Mouse (Mus musculus): ENCODE results near the gene Cbfa2t3. TPM values are rescaled to one million over a fixed set of nuclear protein-coding genes. Genes with fewer than 3 reads are reported as not detected.

Cbfa2t3 gene
- total and polyA plus RNA-seq, 3 experiments, result 10.5 to 102 TPM; not detected in 1

- Histone ChIP-seq H3K36me3 (ENCODE audit: control insufficient read depth in 1 of 2, insufficient read depth in 2 of 2, low read length in 2 of 2) (peaks cover 0 to 38% of the 10 kb centered on the region in 2 experiments; a peak in 2 of 4 replicates), H3K4me3 (ENCODE audit: control insufficient read depth in 1 of 2, insufficient read depth in 1 of 2, low read depth in 2 of 2, low read length in 2 of 2) (peak overlapping the region; percentile 7 to 15; a peak in 3 of 4 replicates), H3K27ac (ENCODE audit: control insufficient read depth, low read depth, low read length) (peak overlapping the region; percentile 87), H3K27me3 (ENCODE audit: control insufficient read depth in 1 of 2, insufficient read depth in 2 of 2, low read length in 2 of 2) (no peaks in the 10 kb centered on the region), H3K9ac (ENCODE audit: control insufficient read depth, low read depth, low read length, poor library complexity, severe bottlenecking) (peak overlapping the region; percentile 34), H3K79me2 (ENCODE audit: control insufficient read depth, insufficient read depth, low read length, poor library complexity) (no peaks in the 10 kb centered on the region), H3K9me3 (replicated peaks; ENCODE audit: insufficient read depth, low read length) (no peaks in the 10 kb centered on the region), H3K4me1 (ENCODE audit: control insufficient read depth in 1 of 2, insufficient read depth in 2 of 2, low read length in 2 of 2) (peaks cover 22 to 51% of the 10 kb centered on the region in 2 experiments)
- peak; percentile 64 for DNase-seq (ENCODE audit: low read depth, low spot score)
- TF ChIP-seq SMC3 (IDR thresholded peaks at IDR 0.05; ENCODE audit: low read depth, low read length) (no peak), ELF1 (IDR thresholded peaks at IDR 0.05; ENCODE audit: low read depth, low read length) (no peak), ZMIZ1 (IDR thresholded peaks at IDR 0.05; ENCODE audit: low read depth, low read length) (0 out of 2 replicates have a peak, but pooled peaks have one; percentile 2), SIN3A (IDR thresholded peaks at IDR 0.05; ENCODE audit: low read length) (0 out of 2 replicates have a peak, but pooled peaks have one; percentile 2), EP300 (IDR thresholded peaks at IDR 0.05; ENCODE audit: low read depth in 1 of 2, low read length in 2 of 2) (peak in 1 of 2 experiments; percentile 30; a peak in 1 of 4 replicates), POLR2A (IDR thresholded peaks at IDR 0.05; ENCODE audit: control insufficient read depth in 1 of 2, insufficient read depth in 1 of 2, low read depth in 1 of 2, low read length in 2 of 2, poor library complexity in 1 of 2) (0 out of 4 replicates have a peak, but pooled peaks of 1 of the 2 experiments have one; percentile 36), NRF1 (IDR thresholded peaks at IDR 0.05; ENCODE audit: insufficient read depth, low read depth, low read length, poor library complexity, severe bottlenecking) (no peak), MXI1 (IDR thresholded peaks at IDR 0.05; ENCODE audit: low read depth, low read length) (peak; percentile 76), KAT2A (conservative IDR thresholded peaks at IDR 0.05; ENCODE audit: low read depth, low read length) (peak; percentile 18; the same call in 1 of the 2 replicates), MAX (IDR thresholded peaks at IDR 0.05; ENCODE audit: low read length) (no peak), POLR2AphosphoS2 (IDR thresholded peaks at IDR 0.05; ENCODE audit: low read length) (peak; percentile 6; the same call in 1 of the 2 replicates)
These were observed 20.0 kb upstream of the Cbfa2t3 start for GRCm38 (mm10) chr8:122718711-122719499.

DNA sequence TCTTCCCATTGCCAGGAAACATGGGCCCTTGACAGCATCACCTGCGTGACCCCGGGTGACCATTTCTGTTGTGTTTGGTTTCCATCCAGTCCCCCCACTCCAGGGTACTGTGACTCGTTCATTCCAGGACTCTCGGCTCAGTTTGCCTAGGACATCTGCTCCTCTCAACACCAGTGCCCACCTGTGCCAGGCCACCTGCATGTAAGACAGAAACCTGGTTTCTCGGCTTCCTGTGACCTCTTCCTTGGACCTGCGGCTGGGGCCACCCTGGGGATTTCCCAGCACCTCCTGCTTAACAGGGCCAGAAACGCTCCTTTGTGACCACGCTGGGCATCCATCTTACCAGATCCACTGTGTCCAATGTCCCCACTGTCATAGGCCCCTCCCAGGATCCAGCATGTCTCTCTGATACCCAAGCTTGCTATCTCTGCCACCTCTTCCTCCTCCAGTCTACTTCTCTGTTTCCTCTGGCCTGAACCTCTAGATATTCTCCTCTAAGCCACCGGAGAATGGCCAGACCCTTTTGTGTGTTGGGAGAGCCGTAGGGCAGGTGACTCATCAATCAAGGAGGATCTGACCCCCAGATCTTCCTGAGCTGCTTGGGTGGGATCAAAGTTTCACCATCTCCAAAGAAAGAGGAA lies 19.1 kb upstream of the Cbfa2t3 start:
- peaks cover 26 to 59% of the 10 kb centered on the region in 2 experiments for H3K4me1 ChIP-seq (ENCODE audit: control insufficient read depth in 1 of 2, insufficient read depth in 2 of 2, low read length in 2 of 2)
- H3K27ac ChIP-seq (ENCODE audit: control insufficient read depth, low read depth, low read length), result peak overlapping the region; percentile 87
- H3K36me3 ChIP-seq (ENCODE audit: control insufficient read depth in 1 of 2, insufficient read depth in 2 of 2, low read length in 2 of 2), result peaks cover 0 to 47% of the 10 kb centered on the region in 2 experiments; a peak in 2 of 4 replicates
- H3K79me2 ChIP-seq (ENCODE audit: control insufficient read depth, insufficient read depth, low read length, poor library complexity), result no peaks in the 10 kb centered on the region
- peak; percentile 78 for DNase-seq (ENCODE audit: low read depth, low spot score)
- H3K9ac ChIP-seq (ENCODE audit: control insufficient read depth, low read depth, low read length, poor library complexity, severe bottlenecking), result peak overlapping the region; percentile 34
- H3K4me3 ChIP-seq (ENCODE audit: control insufficient read depth in 1 of 2, insufficient read depth in 1 of 2, low read depth in 2 of 2, low read length in 2 of 2), result no peak overlapping the region
- H3K9me3 ChIP-seq (replicated peaks; ENCODE audit: insufficient read depth, low read length), result no peaks in the 10 kb centered on the region
- no peaks in the 10 kb centered on the region for H3K27me3 ChIP-seq (ENCODE audit: control insufficient read depth in 1 of 2, insufficient read depth in 2 of 2, low read length in 2 of 2)
- TF ChIP-seq MAFK (IDR thresholded peaks at IDR 0.05; ENCODE audit: borderline replicate concordance, low read depth, low read length) (no peak), POLR2AphosphoS2 (IDR thresholded peaks at IDR 0.05; ENCODE audit: low read length) (no peak), EP300 (IDR thresholded peaks at IDR 0.05; ENCODE audit: low read depth in 1 of 2, low read length in 2 of 2) (peak; percentile 77 to 84), USF2 (IDR thresholded peaks at IDR 0.05; ENCODE audit: borderline replicate concordance in 1 of 2, insufficient read depth in 1 of 2, low read depth in 1 of 2, low read length in 2 of 2) (no peak), ZMIZ1 (IDR thresholded peaks at IDR 0.05; ENCODE audit: low read depth, low read length) (no peak), TBP (IDR thresholded peaks at IDR 0.05; ENCODE audit: low read depth, low read length) (no peak), TCF12 (IDR thresholded peaks at IDR 0.05; ENCODE audit: low read depth, low read length) (peak; percentile 75), CHD2 (IDR thresholded peaks at IDR 0.05; ENCODE audit: low read length) (no peak), MXI1 (IDR thresholded peaks at IDR 0.05; ENCODE audit: low read depth, low read length) (no peak), NELFE (IDR thresholded peaks at IDR 0.05; ENCODE audit: low read depth, low read length) (no peak), ZKSCAN1 (IDR thresholded peaks at IDR 0.05; ENCODE audit: low read depth, low read length) (no peak), UBTF (IDR thresholded peaks at IDR 0.05; ENCODE audit: borderline replicate concordance, insufficient read depth, low read depth, low read length) (no peak), KAT2A (conservative IDR thresholded peaks at IDR 0.05; ENCODE audit: low read depth, low read length) (no peak), JUND (IDR thresholded peaks at IDR 0.05; ENCODE audit: low read depth, low read length) (0 out of 2 replicates have a peak, but pooled peaks have one; percentile 39), CTCF (IDR thresholded peaks at IDR 0.05 in 2 of 3, conservative IDR thresholded peaks at IDR 0.05 in 1 of 3; ENCODE audit: control insufficient read depth in 1 of 3, insufficient read depth in 1 of 3, low read depth in 2 of 3, low read length in 3 of 3, poor library complexity in 1 of 3, severe bottlenecking in 1 of 3) (no peak), GABPA (IDR thresholded peaks at IDR 0.05; ENCODE audit: low read depth, low read length) (no peak), POLR2AphosphoS5 (IDR thresholded peaks at IDR 0.05; ENCODE audit: borderline replicate concordance, low read depth, low read length) (no peak), ZC3H11A (IDR thresholded peaks at IDR 0.05; ENCODE audit: low read depth, low read length) (peak; percentile 11; the same call in 1 of the 2 replicates), ETS1 (IDR thresholded peaks at IDR 0.05; ENCODE audit: low read depth, low read length) (no peak; the same call in 1 of the 2 replicates), TAL1 (IDR thresholded peaks at IDR 0.05; ENCODE audit: low read length) (peak; percentile 66), ELF1 (IDR thresholded peaks at IDR 0.05; ENCODE audit: low read depth, low read length) (no peak), MAX (IDR thresholded peaks at IDR 0.05; ENCODE audit: low read length) (no peak)

Data from MEL (cell line).